Mouse (Mus musculus) urinary bladder, postnatal 10 days (tissue): ENCODE results near the gene Rmnd5b.
A peak's percentile ranks its signal among the peaks of the same experiment; 100 is the strongest.
"Not testable (repeated sequence)": the region's sequence is repeated elsewhere in the genome, so short reads cannot be mapped to it uniquely, and the experiment has no call there.

ENCODE experiments used
- DNase-seq: peaks from one replicate; pipeline ENCODE4 v3.0.0; 2022; ENCODE audit warnings: low spot score

Gene Rmnd5b

DNA sequence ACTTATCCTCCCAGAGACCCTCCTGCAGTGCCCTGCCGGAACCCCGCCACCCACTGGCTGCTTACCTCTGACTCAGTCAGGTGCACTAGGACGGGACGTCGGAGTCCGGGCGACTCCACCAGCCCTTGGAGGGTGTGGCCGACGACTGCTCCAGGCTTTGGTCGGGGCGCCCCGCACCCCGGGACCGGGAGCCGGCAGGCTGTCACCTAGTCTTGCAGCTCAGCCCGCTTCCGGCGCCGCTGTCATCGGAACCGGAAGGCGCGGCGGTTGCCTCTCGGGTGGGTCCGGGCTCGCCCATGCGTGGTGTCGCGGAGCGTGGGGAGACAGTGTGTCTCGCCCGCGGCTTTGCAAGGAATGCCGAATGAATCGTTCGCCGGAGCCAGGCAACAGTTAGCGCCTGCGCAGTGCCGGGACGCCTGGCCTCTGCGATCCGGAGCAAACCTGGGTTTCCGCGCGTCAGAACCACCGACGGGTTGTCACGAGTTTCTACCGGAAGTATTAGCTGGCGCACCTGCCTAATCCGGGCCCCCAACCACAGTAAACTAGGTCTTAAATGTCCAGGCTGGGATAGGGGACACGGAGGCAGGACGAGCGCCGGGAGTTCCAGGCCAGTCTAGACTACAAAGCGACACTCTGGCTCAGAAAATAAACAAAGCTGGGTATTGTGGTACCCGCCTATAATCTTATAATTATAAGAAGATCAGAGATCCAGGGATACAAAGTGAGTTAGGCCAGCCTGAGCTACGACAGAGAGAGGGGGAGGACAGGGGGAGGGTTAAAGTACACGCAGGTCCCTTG, at the start of gene Rmnd5b:
TSS of gene Rmnd5b (minus strand) at position 372 of the 798 bp plus-strand sequence.
- peak; percentile 71 for DNase-seq

DNA sequence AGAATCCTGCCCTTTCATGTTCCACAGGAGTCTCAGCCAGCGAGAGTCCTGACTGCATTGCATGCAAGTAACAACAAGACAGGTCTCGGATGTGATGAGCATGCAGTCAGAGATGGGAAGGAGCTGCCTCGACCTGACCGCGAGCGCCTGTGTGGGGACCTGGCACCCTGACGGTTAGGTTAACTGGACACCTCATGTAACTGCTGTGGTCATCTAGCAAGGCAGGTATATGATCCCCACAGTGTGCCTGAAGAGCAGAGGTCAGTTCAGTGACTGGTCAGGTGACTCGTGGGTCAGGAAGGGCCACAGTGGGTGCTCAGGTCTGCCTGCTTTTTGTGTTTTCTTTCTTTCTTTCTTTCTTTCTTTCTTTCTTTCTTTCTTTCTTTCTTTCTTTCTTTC, 46.3 kb upstream of the Rmnd5b start:
- DNase-seq, result no peak

DNA sequence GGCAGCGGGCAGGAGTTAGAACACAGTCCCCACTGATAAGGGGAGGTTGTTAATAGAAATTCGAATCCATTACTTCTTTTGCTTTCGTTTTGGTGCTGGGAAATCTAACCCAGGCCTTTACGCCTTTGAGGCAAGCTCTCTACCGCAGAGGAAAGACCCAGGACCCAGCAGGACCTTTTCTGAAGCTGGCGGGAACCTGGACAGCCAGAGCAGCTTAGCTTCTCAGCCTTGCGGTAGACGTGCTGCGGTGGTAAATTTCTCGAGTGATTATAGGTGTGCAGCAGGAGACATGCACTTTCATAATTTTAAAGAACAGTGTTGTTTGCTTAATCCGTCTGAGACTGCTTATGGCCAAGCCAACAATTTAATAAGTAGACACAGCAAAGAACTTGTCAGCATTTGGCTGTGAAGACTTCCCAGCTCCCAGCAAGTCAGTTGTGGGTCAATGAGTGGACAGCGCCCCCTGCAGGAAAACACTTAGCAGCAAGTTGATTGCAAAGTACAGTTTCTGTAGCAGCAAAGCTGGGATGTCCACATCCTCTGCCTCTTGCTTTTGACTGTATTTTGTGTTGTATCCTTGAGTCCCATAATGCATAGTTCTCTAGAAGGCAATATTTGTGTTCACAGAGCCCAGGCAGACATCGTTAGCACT, 45.8 kb upstream of the Rmnd5b start:
- DNase-seq, result peak; percentile 74

DNA sequence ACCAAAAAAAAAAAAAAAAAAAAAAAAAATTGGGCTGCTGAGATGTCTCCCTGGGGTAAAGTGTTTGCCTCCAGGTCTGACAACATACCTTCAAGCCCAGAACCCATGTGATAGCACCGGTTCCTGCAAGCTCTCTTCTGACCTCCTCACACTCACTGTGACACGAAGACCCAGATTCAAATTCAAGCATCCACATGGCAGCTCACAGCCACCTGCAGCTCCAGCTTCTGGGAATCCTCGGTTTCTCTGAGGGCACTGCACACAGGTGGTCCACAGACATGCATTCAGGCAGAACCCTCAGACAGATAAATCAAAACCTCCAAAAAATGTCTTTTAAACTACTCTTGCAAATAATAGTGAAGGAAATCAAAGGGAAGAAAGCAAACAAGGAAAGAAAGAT, 43.8 kb upstream of the Rmnd5b start:
- DNase-seq, result no peak

DNA sequence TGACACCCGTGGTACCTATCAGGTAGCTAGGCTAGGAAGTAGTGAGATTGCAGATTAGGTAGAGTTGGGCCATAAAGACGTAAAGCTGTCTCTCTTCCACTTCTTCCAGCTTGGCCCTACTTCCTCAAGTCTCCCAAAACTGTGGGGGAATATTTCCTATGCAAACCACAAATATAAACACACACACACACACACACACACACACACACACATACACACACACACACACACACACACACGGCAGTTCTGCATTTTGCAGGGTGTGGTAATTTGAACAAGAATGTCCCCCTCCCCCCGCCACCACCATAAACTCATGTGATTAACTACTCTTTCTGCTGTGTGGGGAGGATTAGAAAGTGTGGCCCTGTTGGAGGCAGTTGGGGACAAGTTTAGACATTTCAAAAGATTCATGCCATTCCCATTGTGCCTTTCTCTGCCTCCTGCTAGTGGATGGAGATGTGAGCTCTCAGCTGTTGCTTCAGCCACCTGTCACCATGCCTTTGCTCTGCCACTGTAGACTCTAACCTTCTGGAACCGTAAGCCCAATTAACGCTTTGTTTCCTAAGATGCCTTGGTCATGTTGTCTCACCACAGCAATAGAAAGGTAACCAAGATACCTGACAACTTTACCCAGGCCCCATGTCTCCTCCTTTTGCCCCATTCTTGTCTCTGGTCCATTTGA, 42.2 kb upstream of the Rmnd5b start:
- no peak for DNase-seq

DNA sequence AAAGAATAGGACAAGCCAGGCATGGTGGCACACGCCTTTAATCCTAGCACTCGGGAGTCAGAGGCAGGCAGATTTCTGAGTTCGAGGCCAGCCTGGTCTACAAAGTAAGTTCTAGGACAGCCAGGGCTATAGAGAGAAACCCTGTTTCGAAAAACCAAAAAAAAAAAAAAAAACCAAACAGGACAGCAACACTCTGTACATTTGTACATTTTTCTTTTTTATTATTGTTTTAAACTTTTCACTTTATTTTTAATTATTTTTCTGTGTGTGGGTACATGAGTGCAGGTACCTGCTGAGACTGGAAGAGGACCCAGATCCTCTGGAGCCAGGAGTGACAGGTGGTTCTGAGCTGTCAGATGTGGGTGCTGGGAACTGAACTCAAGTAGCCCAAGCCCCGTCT, 39.7 kb upstream of the Rmnd5b start:
- no peak for DNase-seq

DNA sequence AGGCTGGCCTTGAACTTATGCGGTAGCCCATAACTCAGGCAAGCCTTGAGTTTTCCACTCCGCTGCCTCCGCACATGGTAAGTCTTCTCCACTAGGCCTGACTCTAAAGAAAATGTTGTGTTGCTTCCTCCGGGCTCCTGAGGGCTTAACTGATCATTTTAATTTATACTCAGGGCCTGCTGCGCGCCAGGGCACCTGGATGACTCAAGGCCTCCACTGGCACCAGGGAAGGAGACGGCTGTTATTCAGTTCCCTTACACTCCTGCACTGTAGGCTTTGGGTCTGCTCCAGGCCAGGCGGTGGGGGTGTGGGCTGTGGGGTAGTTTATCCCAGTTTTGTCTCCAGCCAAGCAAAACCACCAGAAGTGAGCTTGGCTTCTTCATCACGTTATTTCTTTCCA, 37.6 kb upstream of the Rmnd5b start:
- DNase-seq, result no peak

DNA sequence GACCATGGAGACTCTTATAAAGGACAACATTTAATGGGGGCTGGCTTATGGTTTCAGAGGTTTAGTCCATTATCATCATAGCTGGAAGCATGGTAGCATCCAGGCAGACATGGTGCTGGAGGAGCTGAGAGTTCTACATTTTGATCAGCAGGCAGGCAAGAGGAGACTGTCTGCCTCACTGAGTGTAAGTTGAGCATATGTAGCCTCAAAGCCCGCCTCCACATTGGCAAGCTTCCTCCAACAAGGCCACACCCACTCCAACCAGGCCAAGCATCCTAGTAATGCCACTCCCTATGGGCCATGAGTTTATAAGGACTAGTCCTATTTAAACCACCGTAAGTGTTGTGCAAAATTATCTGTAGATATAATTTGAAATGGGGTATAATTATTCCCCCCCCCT, 35.7 kb upstream of the Rmnd5b start:
- DNase-seq, result no peak

DNA sequence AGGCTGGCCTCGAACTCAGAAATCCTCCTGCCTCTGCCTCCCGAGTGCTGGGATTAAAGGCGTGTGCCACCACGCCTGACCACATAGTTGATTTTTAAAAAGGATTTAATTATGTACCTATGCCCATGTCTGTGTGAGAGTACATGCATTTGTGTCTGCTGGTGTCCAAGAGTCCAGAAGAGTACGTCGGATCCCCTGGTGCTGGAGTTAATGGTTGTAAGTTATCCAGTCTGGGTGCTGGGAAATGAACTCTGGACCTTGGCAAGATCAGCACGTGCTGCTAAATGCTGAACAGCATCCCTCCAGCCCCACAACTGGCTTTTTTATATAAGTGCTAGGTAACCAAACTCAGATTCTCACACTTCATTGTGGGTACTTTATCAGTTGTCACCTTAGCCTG, 35.1 kb upstream of the Rmnd5b start:
- no peak for DNase-seq

DNA sequence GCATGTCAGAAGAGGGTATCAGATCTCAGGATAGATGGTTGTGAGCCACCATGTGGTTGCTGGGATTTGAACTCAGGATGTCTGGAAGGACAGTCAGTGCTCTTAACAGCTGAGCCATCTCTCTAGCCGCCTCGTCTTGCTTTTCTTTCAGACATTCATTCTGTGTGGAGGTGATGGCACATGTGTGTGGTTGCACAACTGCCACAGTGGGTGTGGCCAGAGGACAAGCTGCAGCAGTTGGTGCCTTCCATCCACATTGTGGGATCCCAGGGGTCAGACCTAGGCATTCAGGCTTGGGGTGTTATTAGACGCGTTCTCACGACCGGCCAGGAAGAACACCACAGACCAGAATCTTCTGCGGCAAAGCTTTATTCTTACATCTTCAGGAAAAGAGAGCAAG, 29.1 kb upstream of the Rmnd5b start:
- DNase-seq, result not testable (repeated sequence)

DNA sequence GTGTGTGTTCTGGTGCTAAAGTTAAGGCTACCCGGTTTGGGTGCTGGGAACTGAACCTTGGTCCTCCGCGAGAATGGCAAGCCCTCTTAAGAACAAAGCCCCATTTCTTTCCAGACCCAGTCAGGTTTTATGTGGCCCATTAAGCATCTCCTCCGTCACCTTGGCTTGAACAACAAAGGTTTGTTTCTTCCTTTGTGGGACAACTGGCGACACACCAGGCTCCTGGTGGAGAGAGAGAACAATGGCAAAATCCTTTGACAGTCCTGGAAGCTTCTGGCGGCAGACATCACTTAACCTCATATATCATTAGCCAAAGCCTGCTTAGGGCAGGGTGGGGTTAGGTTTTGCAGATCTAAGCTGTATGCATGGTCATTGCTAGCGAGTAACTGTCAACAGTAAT, 26.9 kb upstream of the Rmnd5b start:
- no peak for DNase-seq

DNA sequence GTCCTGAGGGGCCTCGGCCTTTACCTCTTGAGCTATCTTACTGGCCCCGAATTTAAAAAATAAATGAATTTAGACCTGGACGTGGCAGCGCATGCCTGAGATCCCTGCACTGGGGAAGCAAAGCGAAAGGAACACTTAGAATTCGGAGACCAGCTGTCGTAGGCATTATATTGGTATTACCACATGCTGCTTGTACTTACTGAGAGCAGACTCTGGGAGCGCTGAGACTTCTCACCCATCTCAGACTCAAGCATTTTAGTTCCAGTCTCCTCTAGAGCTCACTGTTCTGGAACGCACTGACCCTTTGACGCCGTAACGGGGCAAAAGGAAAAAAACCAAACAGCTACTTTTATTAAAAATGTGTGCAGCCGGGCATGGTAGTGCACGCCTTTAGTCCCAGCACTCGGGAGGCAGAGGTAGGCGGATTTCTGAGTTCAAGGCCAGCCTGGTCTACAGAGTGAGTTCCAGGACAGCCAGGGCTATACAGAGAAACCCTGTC, 26.2 kb upstream of the Rmnd5b start:
- DNase-seq, result no peak

DNA sequence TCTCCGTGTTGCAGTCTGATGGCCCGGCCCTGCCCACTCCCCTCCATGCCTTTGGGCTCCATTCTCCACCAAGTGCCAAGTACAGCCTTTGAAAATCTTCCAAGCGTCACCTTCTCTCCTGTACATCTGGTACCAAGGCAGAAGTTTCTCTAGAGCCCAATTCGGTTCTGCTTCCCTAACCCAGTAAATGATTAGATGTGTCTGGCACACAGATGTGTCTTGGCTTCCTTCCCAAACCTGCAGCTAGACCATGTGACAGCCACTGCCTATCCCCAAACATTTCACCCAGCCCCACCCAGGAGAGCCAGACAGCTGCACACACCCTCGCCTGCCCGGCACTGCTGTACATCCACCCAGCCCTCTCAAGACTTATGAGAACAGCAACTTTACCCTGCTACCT, 23.0 kb upstream of the Rmnd5b start:
- DNase-seq, result no peak

DNA sequence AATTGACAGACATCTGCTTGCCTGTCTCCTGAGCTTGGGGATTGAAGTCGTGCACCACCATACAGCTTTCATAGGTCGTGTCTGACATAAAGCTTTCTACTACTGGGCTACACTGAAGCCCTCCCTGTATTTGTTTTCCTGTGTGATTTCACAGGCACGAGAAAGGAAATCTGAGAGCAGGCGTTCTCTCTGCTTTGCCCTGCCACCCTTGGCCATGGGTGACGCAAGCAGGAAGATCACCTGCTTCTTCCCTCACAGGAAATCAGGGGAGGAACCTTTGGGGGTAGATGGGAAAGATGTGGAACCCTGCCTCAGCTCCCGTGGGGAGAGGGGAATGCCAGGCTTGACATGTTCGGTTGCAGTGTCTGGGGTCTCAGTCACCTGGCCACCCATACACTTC, 22.6 kb upstream of the Rmnd5b start:
- DNase-seq, result no peak

DNA sequence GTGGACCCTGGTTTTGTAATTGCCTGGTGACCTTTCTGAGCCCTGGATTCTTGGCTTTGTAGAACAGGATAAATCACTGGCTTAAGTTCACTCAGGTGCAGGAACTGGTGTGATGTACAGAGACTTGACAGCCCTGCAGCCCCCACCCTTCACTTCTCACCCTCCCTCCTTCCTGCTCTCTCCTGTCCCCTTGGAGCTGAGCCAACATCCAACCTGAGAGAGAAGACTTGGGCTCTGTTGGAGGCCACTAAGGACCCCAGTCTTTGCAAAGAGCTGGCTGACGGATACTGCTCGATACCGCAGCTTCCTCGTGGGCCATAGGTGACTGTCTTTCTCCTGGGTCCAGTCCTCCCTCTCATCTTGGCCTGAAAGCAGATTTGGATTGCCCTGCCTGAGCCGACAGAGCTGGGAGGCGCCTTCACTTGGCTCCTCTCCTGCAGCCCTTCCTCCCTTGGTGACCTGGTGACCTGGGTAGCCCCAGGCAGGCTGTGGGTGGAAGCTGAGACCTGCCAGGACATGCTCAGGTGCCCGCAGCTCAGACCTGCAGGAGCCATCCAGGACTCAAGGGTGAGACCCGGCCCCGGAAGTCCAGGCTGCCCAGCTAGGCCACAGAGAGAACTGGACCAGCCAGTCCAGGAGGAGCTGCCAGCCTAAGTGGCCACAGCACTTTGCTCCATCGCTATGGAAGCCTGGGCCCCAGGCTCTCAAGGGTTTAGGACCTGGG, 21.3 kb upstream of the Rmnd5b start:
- DNase-seq, result no peak

DNA sequence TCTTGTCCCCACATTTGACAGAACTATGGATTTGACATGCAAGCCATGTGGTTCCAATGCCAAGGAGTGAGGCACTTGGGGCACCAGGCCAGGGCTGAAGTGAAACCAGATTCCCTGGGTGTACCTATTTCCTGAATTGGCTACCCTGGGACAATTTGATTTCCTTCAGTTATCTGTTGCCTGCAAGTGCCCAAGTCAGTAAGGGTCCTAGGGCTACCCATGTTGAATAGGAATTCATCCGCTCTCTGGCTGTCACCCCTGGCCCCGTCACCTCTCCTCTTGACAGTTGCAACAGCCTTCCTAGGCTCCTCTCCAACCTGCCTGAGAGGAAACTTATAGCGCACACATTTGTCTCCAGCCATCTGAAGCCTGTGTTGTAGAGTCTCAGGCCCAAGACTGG, 19.2 kb upstream of the Rmnd5b start:
- no peak for DNase-seq

DNA sequence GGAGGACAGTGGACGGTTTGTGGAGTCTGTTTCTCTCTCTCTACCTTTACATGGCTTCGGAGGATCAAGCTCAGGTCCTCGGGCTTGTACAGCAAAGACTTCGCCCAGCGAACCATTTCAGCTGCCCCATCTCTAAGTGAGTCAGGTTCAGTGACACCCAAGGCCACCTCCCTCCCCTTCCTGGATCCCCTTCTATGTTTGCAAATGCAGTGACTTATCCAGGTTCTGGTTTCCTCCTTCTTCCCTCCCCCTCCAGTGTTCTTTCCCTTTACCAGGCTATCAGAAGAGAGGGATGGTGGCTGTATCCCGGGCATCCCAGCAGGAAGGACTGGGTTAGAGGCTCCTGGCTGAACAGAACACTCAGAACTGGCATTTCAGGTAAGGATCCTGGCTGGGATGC, 18.0 kb upstream of the Rmnd5b start:
- DNase-seq, result no peak

DNA sequence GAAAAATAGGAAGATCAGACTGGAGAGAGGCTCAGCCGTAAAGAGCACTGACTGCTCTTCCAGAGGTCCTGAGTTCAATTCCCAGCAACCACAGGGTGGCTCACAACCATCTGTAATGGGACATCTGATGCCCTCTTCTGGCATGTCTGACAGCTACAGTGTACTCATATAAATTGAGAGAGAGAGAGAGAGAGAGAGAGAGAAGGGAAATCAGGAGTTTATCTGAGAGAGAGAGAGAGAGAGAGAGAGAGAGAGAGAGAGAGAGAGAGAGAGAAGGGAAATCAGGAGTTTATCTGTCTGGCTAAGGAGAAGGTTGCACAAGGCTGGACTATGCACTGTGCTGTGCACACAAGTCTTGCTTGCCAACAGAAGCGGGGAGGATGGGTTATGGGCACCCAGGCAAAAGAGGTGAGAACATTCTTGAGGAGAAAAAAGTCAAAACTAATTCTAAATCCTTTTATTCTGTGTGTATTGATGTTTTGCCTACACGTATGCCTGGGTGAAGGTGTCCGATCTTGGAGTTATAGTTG, 17.3 kb upstream of the Rmnd5b start:
- no peak for DNase-seq

DNA sequence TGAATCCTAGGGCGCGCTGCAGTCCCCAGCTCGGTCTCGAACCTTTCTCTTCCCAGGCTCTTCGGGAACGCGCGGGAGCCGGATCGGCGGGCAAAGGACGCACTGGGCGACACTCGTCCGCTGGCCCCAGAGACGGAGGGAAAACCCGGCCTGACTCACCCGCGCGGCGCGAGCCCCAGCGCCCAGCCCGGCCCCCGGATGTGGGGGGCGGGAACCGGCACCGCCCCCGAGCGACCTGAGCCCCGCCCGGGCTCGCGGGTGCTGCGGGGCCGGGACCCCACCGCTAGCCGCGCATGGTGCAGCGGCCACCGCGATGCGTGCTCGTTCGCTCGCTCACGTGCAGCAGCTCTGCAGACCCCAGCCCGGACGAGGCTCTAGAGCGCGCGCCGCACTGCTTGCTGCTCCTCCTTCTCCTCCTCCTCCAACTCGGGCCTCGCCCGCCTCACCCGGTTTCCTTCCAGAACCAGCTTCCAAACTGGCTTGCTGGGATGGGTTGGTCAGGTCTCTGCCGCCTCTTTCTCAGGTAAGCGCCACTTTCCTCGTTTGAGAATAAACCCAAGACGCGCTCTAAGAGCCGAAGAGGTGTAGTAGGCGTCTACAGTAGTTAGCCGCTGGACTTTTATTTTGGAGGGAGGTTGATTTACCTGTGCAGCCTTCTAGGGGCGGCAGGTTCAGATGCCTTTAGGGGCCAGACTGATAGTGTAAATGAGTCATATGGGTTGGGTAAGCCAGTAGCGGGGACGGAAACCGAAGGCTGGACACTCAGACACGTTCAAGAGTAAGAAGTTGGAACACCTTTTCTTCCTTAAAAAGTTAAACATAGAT, 15.2 kb upstream of the Rmnd5b start, which contains the start of the genes N4bp3 and D930048N14Rik:
TSS of gene N4bp3 (minus strand) at position 152 of the 825 bp plus-strand sequence.
TSS of gene D930048N14Rik (plus strand) at position 264 of the 825 bp plus-strand sequence.
- DNase-seq, result peak; percentile 36

DNA sequence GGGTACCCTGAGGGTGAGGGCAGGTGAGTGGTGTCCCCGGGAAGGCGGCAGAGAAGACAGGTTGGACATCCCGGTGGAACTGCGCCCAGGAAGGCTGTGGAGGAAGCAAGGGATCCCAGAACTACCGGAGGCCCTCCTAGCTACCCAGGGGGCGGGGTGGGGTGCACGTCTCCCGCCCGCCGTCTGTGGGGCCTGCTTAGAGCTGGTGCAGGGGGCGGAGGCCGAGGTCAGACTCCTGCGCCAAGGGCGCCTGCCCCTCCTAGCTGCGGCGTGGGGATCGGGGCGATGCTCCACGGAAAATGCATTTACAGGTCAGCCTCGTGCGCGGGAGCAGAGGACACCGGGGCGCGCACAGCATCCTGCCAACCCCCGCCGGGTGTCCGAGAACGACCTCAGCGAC, 14.6 kb upstream of the Rmnd5b start:
- no peak for DNase-seq

DNA sequence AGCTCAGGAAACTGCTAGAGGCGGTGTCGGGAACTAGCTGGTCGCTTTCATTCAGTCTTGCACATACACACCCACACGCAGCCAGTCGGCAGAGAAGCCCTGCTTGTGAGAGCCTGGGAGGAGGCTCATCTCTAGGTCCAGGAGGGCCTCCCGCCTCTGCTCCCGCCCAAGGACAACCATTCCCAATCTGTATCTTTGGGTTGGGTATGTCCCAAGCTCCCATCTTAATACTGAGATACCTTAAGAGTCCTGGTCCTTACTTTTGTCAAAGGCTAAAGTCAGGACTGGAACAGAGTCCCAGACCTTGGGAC, 14.1 kb upstream of the Rmnd5b start:
- DNase-seq, result no peak
